Mouse (Mus musculus) kidney, adult 11 months (tissue): ENCODE measurements around the gene Lyrm7.
"Not testable (repeated sequence)": the region's sequence is repeated elsewhere in the genome, so short reads cannot be mapped to it uniquely, and the experiment has no call there.

Experiments used
- DNase-seq: peaks from one replicate; pipeline ENCODE4 v3.0.0; 2022

The Lyrm7 gene

DNA sequence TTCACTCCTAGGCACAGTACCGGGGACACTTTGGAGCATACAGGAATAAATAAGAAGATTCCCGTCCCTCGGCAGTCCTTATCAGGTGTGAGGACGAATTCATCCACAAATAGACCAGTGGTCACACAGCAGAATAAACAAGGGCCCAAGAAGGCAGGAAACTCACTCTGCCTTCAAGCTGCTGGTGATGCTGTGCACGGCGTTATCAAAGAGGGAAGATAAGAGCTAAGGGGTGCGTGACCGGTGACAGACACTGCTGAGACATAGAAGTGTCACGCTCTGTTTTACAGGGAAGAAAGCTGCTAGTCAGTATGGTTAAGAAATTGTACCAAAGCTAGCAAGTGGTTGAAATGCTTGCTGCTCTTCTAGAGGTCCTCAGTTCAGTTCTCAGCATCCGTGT is 19.2 kb upstream of the Lyrm7 start:
- no peak for DNase-seq

DNA sequence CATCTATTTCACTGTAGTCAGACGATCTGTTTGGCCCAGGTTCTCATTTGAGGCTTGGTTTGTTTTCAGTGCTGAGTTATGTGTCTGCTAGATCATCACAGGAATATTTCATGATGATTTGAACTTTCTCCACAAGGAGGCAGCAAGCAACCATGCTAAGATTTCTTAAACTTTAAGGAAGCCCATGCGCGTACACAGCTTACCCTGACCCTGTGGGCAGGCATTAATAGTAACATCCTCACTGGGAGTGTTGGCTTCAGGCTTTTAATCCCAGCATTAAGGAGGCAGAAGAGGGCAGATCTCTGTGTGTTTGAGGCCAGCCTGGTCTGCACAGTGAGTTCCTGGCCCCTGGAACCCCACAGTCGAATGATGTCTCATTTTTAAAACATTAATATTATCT is 18.7 kb upstream of the Lyrm7 start:
- DNase-seq: peak; percentile 67

DNA sequence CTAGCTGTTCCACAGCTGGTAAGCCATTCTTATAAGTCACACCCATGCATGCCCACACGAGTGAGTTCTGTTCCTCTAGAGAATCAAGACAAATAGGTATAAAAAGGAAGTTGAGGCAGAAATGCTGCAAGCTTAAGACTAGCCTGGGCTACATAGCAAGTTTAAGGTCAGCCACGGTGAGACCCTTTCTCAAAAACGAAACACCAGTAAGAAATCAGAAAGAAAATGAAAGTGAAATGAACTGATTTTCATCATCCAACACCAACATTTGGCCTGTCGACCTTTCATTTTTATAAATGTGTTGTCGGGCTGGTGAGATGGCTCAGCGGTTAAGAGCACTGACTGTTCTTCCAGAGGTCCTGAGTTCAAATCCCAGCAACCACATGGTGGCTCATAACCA is 18.2 kb upstream of the Lyrm7 start:
- no peak for DNase-seq

DNA sequence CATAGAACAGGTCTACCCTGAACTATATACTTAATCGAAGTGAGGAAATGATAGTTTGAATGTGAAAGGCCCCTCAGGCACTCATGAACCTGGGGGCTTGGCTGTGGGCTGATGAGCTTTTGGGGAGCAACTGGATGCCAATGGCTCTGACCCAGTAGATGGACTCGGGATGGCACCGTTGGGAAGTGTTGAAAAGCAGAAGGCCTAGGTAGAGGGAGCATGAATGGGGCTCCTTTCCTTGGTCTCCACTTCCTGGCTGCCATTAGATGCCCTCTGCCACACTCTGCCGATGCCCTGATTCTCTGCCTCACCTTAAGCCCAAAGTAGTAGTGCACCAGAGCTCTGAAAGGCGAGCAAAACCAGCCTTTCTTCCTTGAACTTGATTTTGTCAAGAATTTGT is 15.3 kb upstream of the Lyrm7 start:
- DNase-seq: no peak

DNA sequence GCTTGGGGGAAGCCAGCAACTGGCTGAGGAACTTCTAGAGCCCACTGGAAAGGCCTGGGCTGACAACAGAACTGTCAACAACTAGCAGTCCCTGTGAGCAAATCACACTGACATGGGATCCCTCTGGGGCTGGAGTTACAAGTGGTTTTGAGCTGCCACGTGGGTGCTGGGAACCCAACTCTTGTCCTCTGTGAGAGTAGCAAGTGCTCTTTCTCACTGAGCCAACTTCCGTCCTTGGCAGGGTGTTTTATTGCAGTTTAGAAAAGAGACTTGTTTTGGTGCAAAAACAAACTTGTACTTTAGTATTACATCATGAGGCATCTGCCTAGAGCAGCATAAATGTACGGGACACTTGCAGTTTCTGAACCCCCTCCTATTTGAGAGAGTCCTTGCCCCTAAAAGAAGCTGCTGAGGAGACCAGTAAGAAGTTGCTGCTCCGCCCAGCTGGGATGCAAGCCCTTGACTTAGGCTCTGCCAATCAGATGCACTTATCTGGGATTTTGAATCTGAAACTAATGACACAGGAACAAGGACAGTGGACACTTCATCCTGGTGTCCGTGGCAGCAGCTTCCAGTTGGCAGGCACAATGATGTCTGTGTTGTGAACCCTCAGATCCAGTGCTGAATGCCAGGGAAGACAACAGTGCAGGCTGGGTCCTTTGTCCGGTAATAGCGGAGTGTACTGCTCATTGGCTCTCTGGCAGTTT is 11.3 kb upstream of the Lyrm7 start:
- no peak for DNase-seq

DNA sequence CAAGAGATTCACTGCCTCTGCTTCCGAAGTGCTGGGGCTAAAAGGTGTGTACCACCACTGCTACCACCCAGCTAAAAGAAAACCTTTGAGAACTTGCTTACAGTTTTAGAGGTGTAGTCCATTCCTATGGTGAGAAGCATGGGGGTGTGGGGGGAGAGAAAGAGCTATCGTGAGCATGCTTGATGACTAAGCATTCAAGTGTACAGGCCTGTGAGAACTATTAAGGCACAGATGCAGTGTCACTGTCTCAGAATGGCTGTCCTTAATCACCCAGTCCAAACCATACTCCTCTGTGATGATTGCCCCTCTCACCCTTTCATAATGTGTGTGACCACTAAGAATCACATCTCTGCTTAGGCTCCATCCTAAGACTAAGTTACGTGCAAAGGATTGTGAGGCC is 8.6 kb upstream of the Lyrm7 start:
- no peak for DNase-seq

DNA sequence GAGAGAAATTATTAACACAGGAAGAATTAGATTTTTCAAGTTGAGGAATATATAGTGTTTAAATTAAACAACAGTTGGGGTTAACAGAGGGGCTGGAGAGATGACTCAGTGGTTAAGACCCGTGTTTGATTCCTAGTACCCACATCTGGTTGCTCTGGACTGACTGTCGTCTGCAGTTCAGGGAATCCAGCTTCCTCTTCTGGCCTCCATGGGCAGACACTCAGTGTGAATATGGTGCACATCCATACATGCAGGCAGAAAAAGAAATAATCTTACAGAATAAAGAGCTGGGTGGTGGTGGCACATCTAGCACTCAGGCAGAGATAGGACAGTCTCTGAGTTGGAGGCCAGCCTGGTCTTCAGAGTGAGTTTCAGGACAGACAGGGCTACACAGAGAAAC is 7.7 kb upstream of the Lyrm7 start:
- DNase-seq: no peak

DNA sequence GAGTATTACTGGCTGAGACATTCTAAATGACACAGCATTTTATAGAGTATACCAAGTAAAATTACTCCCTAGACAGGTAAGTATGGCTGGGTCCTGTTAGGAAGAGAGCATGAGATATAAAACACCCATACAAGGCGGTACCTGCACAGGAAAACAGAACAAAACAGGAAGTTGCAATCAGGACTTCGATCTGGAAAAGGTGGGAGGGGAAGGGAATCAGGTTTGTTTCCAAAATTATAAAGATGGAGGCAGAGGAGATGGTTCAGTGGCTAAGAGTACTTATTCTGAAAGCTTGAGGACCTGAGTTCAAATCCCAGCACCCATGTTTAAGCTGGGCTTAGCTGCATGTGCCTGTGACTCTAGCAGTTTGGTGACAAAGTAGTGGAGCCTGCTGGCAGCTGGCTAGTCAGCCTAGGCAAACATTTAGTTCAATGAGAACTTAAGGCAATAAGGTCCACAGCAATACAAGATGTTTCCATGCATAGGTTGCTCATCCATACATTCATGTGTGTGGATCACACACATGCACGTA is 7.3 kb upstream of the Lyrm7 start:
- peak; percentile 11 for DNase-seq

DNA sequence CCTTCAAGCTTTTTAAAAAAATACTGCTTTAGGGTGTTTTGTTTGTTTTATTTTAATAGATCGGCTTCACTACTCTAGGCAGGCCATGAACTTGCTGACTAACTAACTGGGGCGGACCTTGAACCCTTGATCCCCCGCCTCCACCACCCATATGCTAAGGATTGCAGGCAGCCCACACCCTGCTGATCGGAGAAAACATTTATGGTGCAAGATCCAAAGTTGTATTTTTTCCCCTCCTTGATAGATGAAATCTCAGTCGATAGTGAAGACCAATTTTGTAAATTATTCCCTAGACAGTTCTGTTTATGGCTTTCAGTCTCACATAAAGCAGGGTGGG is 6.3 kb upstream of the Lyrm7 start:
- DNase-seq: peak; percentile 71

DNA sequence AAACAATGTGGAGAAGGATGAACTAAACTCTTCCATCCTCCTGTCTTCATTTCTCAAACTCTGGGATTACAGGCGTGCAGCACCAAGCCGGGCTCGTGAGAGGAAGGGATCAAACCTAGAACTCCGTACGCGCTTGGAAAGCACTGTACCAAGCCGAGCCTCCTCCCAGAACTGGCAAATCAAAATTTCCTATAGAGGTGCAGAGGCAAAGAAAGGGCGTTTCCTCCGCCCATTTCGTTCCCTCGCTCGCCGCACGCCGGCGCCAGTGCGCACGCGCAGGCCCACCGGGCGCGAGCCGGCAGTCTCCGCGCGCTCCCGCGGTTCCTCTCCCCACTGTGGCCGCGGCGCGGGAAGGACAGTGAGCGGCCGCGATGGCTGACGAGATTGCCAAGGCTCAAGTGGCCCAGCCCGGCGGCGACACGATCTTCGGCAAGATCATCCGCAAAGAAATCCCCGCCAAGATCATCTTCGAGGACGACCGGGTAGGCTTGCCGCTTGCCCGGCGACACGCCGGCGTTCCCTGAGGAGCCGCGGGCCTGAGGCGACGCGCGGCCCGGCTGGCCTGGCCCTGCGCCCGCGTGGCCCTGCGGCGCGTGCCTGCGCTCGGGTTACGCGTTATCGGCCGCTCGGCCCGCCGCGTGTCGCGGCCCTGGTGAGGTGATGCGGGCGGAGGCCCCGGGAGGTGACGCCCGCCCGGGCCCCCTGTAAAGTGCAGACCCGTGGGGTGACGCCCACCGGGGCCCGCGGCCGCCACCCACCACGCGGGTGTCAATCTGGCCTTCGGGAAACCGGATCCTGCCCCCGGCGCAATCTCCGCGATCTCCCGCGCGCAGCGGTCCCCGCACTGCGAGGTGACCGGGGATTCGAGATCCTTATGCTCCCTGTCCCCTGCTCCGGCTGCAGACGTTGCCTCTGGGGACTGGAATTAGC is 5.7 kb upstream of the Lyrm7 start, which contains the start of gene Hint1:
Gene Hint1, plus strand, starts transcription at position 265 of the 930 bp plus-strand sequence.
- peak; percentile 92 for DNase-seq

DNA sequence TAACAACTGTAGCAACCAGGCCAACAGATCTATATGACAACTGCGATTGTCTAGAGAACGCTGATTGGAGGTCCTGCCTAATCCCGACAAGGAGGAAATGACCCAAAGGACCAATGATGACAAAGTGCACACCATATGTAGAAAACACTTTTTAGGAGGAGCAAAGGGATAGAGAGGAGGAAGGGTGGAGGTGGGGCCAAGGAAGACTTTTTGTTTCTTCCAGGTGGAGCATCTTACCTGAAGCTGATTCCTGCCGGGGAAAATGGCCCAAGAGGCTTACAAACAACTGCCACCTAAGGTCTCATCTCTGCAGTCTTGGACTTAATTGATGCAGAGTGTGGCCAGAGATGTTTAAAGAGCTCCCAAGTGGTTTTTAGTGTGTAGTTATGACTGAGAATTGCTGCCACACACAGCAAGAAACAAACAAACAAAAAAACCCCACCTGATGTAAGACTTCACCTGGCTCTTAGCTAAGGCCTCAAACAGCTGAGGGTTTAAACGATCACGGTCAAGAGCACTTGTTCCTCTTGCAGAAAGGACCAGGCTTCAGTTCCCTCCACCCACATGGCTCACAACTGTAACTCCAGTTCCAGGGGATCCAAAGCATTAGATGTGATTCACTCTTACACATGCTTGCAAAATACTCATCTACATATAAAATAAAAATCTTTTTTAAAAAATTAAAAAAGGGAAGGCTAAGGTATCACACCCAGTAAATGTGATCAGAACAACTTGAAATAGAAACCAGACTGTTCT is 4.8 kb upstream of the Lyrm7 start:
- DNase-seq: no peak

DNA sequence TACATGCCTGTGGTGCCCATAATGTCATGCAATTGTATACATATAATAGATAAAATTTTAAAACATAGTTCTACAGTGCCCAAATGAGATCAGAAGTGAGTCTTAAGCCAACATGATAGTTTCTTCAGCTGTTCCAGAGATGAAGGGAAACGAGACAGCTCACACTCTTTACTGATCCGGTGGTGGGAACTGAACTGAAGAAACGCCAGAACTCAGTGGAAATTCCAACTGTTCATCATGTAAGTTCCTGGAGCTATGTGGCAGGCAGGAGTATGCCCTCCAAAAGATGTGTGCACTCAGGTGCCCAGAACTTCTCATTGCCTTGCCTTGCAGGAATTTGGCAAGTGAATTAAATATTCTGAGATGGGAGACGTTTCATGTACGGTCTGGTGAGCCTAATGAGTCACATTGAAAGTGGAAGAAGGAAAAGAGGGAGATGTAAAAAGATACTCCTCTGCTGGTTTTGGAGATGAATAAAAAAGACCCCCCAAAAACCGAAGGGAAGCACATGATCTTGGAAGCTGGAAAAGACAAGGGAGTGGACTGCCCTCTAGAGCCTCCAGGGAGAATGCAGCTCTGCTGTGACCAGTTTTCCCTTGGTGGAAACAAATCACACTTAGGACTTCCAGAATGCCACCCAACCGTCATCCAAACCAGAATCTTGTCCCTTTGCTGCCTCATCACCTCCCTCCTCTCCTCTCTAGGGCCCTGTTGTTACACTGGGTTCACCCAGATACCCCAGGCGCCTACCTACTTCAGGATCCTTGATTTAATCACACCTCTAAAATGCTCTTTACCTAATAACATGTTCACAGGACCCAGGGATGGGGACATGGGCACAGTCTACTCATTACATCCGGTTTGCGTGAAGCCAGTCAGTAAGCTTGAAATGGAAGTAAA is 2.2 kb upstream of the Lyrm7 start:
- DNase-seq: peak; percentile 44

DNA sequence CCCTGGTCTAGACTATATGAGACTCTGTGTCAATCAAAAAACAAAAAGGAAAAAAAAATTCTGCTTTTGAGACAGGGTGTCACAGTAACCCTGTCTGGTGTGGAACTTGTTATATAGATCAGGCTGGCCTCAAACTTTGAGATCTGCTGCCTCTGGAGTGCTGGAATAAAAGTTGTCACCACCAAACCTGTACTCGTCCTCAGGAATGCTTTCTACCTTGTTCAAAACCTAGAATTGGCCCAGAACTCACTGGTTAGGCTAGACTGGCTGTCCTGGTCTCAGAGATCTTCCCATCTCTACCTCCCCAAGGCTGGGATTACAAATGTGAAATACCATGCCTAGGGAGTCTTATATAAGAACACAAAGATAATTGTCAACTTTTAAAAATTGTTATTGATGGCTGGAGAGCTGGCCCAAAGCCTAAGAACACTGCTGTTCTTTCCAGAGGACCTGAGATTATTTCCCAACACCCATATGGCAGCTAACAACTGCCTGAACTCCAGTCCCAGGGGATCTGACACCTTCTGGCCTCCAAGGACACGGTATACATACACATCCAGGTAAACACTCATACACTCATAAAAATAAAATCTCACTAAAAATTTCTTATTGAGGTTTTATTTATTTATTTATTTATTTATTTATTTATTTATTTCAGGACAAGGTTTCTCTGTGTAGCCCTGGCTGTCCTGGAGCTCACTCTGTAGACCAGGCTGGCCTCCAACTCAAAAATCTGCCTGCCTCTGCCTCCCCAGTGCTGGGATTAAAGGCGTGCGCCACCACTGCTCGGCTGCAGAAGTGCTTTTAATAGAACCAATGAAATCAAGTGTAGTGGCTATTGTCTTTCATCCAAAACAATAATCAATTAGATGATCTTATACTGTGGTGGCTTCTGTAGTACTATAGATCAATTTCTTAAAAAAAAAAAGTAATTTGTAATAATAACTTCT is 1.0 kb upstream of the Lyrm7 start:
- DNase-seq: no peak

DNA sequence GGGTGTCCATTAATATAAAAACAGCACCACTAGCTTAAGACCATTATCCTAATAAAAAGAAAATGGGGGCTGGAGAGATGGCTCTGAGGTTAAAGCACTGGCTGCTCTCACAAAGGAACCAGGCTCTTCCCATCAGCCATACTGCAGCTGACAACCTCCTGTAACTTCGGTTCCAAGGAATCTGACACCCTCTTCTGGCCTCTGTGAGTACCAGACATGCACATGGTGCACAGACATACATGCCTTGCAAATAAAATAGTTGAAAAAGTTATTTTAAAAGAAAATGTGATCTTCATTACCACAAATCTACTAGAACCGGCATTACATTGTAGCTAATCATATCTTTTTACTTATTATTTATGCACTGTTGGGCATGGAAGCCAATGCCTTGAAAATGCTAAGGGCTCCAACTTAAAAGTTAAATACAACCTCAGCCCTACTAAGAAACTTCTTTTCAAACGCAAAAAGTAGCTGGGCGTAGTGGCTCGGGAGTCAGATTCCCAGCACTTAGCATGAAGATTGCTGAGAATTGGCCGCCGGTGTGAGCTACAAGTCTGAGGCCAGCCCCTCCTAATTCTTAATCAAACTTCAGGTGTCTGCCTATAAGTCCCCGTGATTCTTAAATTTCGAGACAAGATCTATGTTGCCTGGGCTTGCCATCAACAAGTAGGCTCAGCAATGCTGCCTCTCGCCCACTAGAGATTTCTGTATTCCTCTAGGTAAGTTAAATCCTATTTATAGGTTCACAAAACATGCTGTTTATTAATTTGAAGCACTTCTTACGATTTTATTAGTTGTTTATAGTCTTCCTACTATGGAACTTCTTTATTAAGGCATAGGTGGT is 1.2 kb downstream of the Lyrm7 start:
- no peak for DNase-seq

DNA sequence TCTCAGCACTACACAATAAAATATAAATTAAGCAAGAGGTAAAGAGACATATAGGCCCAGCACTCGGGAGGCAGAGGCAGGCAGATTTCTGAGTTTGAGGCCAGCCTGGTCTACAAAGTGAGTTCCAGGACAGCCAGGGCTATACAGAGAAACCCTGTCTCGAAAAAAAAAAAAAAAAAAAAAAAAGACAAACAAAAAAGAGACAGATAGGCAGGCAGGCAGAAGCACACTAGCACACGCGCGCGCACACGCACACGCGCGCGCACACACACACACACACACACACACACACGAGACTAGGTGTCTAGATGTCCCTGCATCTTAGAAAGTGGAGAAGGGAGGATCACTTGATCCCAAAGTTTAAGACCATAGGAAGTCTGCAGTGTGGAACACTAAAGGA is 1.8 kb downstream of the Lyrm7 start:
- DNase-seq: not testable (repeated sequence)

DNA sequence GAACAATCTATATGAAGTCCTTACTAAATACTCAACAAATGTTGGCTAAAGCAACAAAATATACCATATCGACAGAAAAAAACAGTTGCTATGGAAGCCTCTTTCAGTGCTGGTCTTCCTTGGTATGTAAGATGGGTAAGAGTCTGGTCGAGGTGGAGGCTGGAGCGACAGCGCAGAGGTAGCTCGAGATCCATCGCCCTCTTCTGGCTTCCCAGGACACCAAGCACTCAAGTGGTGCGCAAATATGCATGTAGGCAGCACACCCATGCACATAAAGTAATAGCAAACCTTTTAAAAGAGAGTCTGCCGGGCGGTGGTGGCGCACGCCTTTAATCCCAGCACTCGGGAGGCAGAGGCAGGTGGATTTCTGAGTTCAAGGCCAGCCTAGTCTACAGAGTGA is 9.1 kb downstream of the Lyrm7 start:
- no peak for DNase-seq

DNA sequence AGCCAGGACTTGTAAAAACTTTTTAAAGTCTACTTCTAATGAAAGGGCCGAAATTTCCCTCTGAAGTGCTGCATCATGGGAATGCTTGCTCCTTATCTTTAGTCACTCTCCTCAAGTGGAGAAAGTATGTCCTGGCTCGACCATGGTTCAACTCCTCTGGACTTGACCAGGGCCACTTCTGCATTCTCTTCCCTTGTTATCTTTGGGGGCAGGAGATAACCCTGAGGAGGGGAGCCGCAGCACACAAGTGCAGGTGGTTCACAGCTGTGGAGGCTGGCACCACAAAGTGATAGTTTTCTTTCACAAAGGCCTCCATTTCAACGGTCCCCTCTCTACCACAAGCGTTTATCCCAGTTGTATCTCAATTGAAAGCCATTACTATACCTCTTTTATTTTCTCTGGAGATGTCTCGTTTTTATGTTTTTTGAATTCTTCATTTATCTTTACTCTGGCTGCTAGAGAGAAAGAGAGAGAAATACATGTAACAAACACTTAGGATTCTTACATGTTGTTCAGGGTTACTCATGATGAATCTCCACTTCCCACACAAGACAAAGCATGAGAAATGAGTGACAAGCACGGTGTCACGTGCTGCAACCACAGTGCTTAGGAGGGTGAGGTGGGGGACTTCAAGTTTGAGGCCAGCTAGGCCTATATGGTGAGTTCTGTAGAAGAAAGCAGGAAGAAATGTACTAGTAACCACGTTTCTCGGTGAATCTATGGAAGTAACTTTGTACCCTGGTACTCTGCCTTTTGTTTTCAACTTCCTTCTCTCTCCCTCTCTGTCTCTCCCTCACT is 10.6 kb downstream of the Lyrm7 start:
- DNase-seq: no peak

DNA sequence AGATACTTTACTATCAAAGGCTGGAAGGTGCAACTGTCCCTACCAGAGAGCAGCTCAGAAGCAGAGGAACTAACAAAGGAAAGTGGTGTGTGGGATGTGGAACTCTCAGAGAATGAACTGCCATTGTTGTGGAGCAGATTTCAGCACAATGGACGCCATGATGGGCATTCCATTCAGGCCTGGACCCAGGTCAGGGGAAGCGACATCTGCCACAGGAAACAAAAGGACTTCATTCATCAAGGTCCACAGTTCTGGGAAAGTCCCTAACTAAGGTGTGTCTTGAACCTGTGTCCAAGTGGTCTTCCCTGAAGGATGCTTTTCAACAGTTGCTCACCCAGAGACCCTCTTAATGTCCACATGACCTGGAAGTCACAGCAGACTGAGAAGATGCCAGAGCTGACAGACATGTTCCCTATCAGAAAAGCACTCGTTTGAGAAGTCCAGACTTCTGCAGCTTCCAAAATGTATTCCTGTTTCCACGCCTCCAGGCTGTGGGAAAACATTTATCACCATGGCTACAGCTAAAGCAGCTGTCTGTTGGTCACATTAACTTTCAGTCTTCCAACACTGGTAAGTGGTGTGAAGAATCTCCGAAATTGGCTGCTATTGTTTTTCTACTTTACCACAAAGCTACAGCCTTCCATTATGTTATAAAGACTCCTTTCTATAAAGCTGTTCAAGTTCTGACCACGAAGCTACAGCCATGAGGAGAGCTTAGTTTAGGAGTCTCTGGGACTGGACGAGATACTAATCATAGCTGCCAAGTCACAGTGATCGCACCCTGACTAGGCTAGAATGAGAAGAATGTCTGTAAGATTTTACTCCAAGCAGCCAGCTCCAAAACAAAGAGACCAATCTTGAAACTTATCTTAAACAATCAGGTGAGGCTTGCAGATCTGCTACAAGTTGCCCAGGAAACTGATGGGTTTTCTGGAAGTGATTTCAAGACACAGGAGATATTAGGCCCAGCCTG is 15.0 kb downstream of the Lyrm7 start:
- no peak for DNase-seq
